ENCODE assay signal across 32 mouse cellular contexts in the genomic region with DNA sequence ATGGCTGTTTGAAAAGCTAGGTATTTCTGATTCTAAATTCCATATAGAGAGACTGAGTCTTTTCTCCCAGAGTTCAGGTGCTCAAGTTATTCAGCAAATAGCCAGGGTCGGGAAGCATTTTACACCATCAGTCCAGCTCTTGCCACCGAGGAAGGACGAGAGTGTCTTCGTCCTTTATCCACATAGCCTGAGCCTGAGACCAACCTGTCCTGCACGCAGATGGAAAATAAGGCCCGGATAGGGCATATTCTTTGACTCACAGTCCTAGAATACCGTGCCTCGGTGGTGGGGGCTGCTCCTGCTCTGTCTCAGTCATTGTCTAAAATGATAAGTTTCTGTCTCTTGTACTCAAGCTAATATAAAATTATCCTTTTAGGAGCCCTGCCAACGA. TPM values are rescaled to one million over a fixed set of nuclear protein-coding genes. Genes with fewer than 3 reads are reported as not detected.
"Had no signal": no experiment of that assay in that cellular context is flagged by ENCODE, and none has a peak within 500 bp of the region (broad histone marks: within the 10 kb centered on the region; RNA-seq: fewer than 3 reads in every experiment).

No protein-coding gene starts in this region.

- H3K4me3 ChIP-seq: embryonic facial prominence, embryonic 10.5 days; embryonic facial prominence, embryonic 12.5 days; embryonic facial prominence, embryonic 13.5 days; embryonic facial prominence, embryonic 15.5 days; erythroblast, embryonic 14.5 days; forebrain, embryonic 10.5 days; forebrain, embryonic 12.5 days; forebrain, embryonic 13.5 days; forebrain, embryonic 15.5 days; gastrocnemius, adult 2 months; heart, adult 2 months had no signal

- H3K4me1 ChIP-seq: embryonic facial prominence, embryonic 12.5 days; embryonic facial prominence, embryonic 15.5 days; forebrain, embryonic 13.5 days; forebrain, embryonic 15.5 days had no signal

- H3K36me3 ChIP-seq: embryonic facial prominence, embryonic 10.5 days; embryonic facial prominence, embryonic 12.5 days; embryonic facial prominence, embryonic 13.5 days; embryonic facial prominence, embryonic 15.5 days; forebrain, embryonic 10.5 days; forebrain, embryonic 12.5 days; forebrain, embryonic 15.5 days had no signal

- H3K27me3 ChIP-seq: embryonic facial prominence, embryonic 13.5 days; embryonic facial prominence, embryonic 15.5 days; forebrain, embryonic 12.5 days; forebrain, embryonic 13.5 days; forebrain, embryonic 15.5 days had no signal

- ATAC-seq: forebrain, embryonic 14.5 days; forebrain, postnatal 0 days had no signal

- DNase-seq: cerebellum, adult 9-11 months; gastrocnemius, postnatal 25 days; heart, adult 2 months had no signal

- H3K27ac ChIP-seq: embryonic facial prominence, embryonic 10.5 days; embryonic facial prominence, embryonic 12.5 days; embryonic facial prominence, embryonic 13.5 days; embryonic facial prominence, embryonic 15.5 days; forebrain, embryonic 10.5 days; forebrain, embryonic 12.5 days; forebrain, embryonic 13.5 days; forebrain, embryonic 15.5 days; gastrocnemius, adult 2 months; heart, adult 2 months had no signal

- H3K9me3 ChIP-seq: embryonic facial prominence, embryonic 10.5 days; embryonic facial prominence, embryonic 12.5 days; embryonic facial prominence, embryonic 13.5 days; embryonic facial prominence, embryonic 15.5 days; forebrain, embryonic 10.5 days; forebrain, embryonic 12.5 days; forebrain, embryonic 13.5 days; forebrain, embryonic 15.5 days had no signal

- H3K4me2 ChIP-seq: embryonic facial prominence, embryonic 12.5 days; embryonic facial prominence, embryonic 13.5 days; embryonic facial prominence, embryonic 15.5 days; forebrain, embryonic 12.5 days; forebrain, embryonic 13.5 days; forebrain, embryonic 15.5 days had no signal

- H3K9ac ChIP-seq: embryonic facial prominence, embryonic 12.5 days; embryonic facial prominence, embryonic 13.5 days; embryonic facial prominence, embryonic 15.5 days; forebrain, embryonic 12.5 days; forebrain, embryonic 13.5 days; forebrain, embryonic 15.5 days; forebrain, postnatal 0 days had no signal

RNA-seq across cellular contexts. Expression of gene Igfbp1, which starts 2.8 kb away (rescaled TPM):
- total RNA-seq: common myeloid progenitor, adult 5-6 weeks; forebrain, postnatal 0 days; gastrocnemius, adult 18-20 months; gastrocnemius, adult 2 months; gastrocnemius, adult 8-10 months; gastrocnemius, postnatal 14 days; gastrocnemius, postnatal 25 days; gastrocnemius, postnatal 36 days; granulocyte monocyte progenitor cell, adult 5-6 weeks; heart, adult 18-20 months; heart, adult 2 months had no signal
- polyA plus RNA-seq: forebrain, embryonic 12.5 days; forebrain, postnatal 0 days; heart, adult 2 months had no signal

RNA-seq across cellular contexts. Expression of gene Gm11985, which starts 12.0 kb away (rescaled TPM):
- total RNA-seq: common myeloid progenitor, adult 5-6 weeks; forebrain, postnatal 0 days; gastrocnemius, adult 18-20 months; gastrocnemius, adult 2 months; gastrocnemius, adult 8-10 months; gastrocnemius, postnatal 10 days; gastrocnemius, postnatal 14 days; gastrocnemius, postnatal 25 days; gastrocnemius, postnatal 36 days; gastrocnemius, postnatal 4 days; granulocyte monocyte progenitor cell, adult 5-6 weeks; heart, adult 18-20 months; heart, adult 2 months had no signal
- polyA plus RNA-seq: cerebellum, adult 2 months; cortical plate, adult 2 months; embryonic facial prominence, embryonic 11.5 days; embryonic facial prominence, embryonic 12.5 days; embryonic facial prominence, embryonic 13.5 days; embryonic facial prominence, embryonic 14.5 days; embryonic facial prominence, embryonic 15.5 days; erythroblast, embryonic 14.5 days; forebrain, embryonic 10.5 days; forebrain, embryonic 11.5 days; forebrain, embryonic 12.5 days; forebrain, embryonic 13.5 days; forebrain, embryonic 14.5 days; forebrain, embryonic 15.5 days; forebrain, embryonic 16.5 days; forebrain, postnatal 0 days; frontal cortex, adult 2 months; gonadal fat pad, adult 2 months; heart, adult 2 months had no signal

RNA-seq across cellular contexts. Expression of gene Igfbp3, which starts 13.3 kb away (rescaled TPM):
- total RNA-seq: granulocyte monocyte progenitor cell, adult 5-6 weeks had no signal
